15 mouse cellular contexts compared by ENCODE assay signal in genomic region chr17:83179569-83179968, GRCm38 (mm10). TPM values are rescaled to one million over a fixed set of nuclear protein-coding genes. Genes with fewer than 3 reads are reported as not detected.
DNase-seq lines count a peak whose midpoint lies in the region; ATAC-seq and TF ChIP-seq lines count a peak whose summit lies in the region.
"Had no signal": no experiment of that assay in that cellular context is flagged by ENCODE, and none has a peak within 500 bp of the region (broad histone marks: within the 10 kb centered on the region; RNA-seq: fewer than 3 reads in every experiment).

No protein-coding gene starts in this region.

- no peak for DNase-seq in heart, embryonic 10.5 days (ENCODE audit: low spot score)
- DNase-seq in heart, postnatal 25 days (ENCODE audit: low spot score) = no peak
- DNase-seq in lung, embryonic 14.5 days = peak; percentile 23
- DNase-seq in lung, postnatal 4 days = no peak
- no peak for DNase-seq in cerebellum, adult 9-10 months
- DNase-seq: cerebellum, adult 18-20 months; gastrocnemius, postnatal 25 days; thymus, postnatal 14 days had no signal

- no peak for ATAC-seq in lung, embryonic 14.5 days (ENCODE audit: insufficient read depth)
- ATAC-seq in embryonic facial prominence, embryonic 12.5 days (ENCODE audit: insufficient number of reproducible peaks, insufficient read depth, low FRiP score, low TSS enrichment) = no peak
- ATAC-seq in midbrain, embryonic 16.5 days = peak; percentile 69
- ATAC-seq: forebrain, embryonic 16.5 days had no signal

- H3K4me3 ChIP-seq in heart, embryonic 10.5 days = no peak overlapping the region
- no peak overlapping the region for H3K4me3 ChIP-seq in lung, embryonic 14.5 days (ENCODE audit: low read depth, low read length)
- no peak overlapping the region for H3K4me3 ChIP-seq in embryonic facial prominence, embryonic 12.5 days
- no peak overlapping the region for H3K4me3 ChIP-seq in midbrain, embryonic 16.5 days (ENCODE audit: low read depth, low read length)
- H3K4me3 ChIP-seq: erythroblast, embryonic 14.5 days; hindbrain, embryonic 15.5 days had no signal

- intact Hi-C loops in heart, postnatal 25 days (cut with DNase I) = no loop called here

- H3K4me2 ChIP-seq in lung, embryonic 14.5 days = no peak overlapping the region
- no peak overlapping the region for H3K4me2 ChIP-seq in embryonic facial prominence, embryonic 12.5 days (replicated peaks)
- no peak overlapping the region for H3K4me2 ChIP-seq in midbrain, embryonic 16.5 days (ENCODE audit: low read length)
- H3K4me2 ChIP-seq: hindbrain, embryonic 15.5 days had no signal

- H3K4me1 ChIP-seq in heart, embryonic 10.5 days = peaks cover 25% of the 10 kb centered on the region
- H3K4me1 ChIP-seq in lung, embryonic 14.5 days (ENCODE audit: insufficient read depth) = peaks cover 10% of the 10 kb centered on the region; the same call in 1 of the 2 replicates
- peaks cover 28% of the 10 kb centered on the region for H3K4me1 ChIP-seq in embryonic facial prominence, embryonic 12.5 days
- H3K4me1 ChIP-seq in midbrain, embryonic 16.5 days (ENCODE audit: control insufficient read depth, insufficient read depth, low read length) = no peaks in the 10 kb centered on the region

- 66% methylated on average over 4 of the region's 4 CpGs for WGBS in heart, embryonic 10.5 days
- WGBS in lung, embryonic 14.5 days = 50% methylated on average over 4 of the region's 4 CpGs
- WGBS in embryonic facial prominence, embryonic 12.5 days = 40% methylated on average over 4 of the region's 4 CpGs
- WGBS in midbrain, embryonic 16.5 days = 53% methylated on average over 4 of the region's 4 CpGs

- no peaks in the 10 kb centered on the region for H3K9me3 ChIP-seq in heart, embryonic 10.5 days
- no peaks in the 10 kb centered on the region for H3K9me3 ChIP-seq in lung, embryonic 14.5 days (ENCODE audit: low read depth, low read length)
- no peaks in the 10 kb centered on the region for H3K9me3 ChIP-seq in embryonic facial prominence, embryonic 12.5 days
- no peaks in the 10 kb centered on the region; the same call in 1 of the 2 replicates for H3K9me3 ChIP-seq in midbrain, embryonic 16.5 days (replicated peaks; ENCODE audit: control insufficient read depth, low read length, poor library complexity, severe bottlenecking)
- H3K9me3 ChIP-seq: hindbrain, embryonic 15.5 days had no signal

- no peak overlapping the region for H3K9ac ChIP-seq in lung, embryonic 14.5 days
- H3K9ac ChIP-seq in embryonic facial prominence, embryonic 12.5 days = no peak overlapping the region
- no peak overlapping the region for H3K9ac ChIP-seq in midbrain, embryonic 16.5 days (ENCODE audit: low read depth, low read length)
- H3K9ac ChIP-seq: hindbrain, embryonic 15.5 days; liver, embryonic 14.5 days had no signal

- TF ChIP-seq CTCF in lung, embryonic 14.5 days (IDR thresholded peaks at IDR 0.05; ENCODE audit: low read depth) = no peak

- 0 out of 2 replicates have a peak overlapping the region, but pooled peaks have one; percentile 12 for H3K27ac ChIP-seq in heart, embryonic 10.5 days
- H3K27ac ChIP-seq in lung, embryonic 14.5 days (ENCODE audit: low read depth) = no peak overlapping the region
- peak overlapping the region; percentile 64 for H3K27ac ChIP-seq in embryonic facial prominence, embryonic 12.5 days
- H3K27ac ChIP-seq in midbrain, embryonic 16.5 days (ENCODE audit: low read length) = no peak overlapping the region
- H3K27ac ChIP-seq: hindbrain, embryonic 15.5 days; liver, embryonic 14.5 days had no signal

- no peaks in the 10 kb centered on the region for H3K36me3 ChIP-seq in heart, embryonic 10.5 days
- H3K36me3 ChIP-seq in lung, embryonic 14.5 days (ENCODE audit: insufficient read depth) = no peaks in the 10 kb centered on the region
- no peaks in the 10 kb centered on the region for H3K36me3 ChIP-seq in embryonic facial prominence, embryonic 12.5 days
- H3K36me3 ChIP-seq in midbrain, embryonic 16.5 days (ENCODE audit: control insufficient read depth, insufficient read depth, low read length) = no peaks in the 10 kb centered on the region
- H3K36me3 ChIP-seq: G1E; hindbrain, embryonic 15.5 days had no signal

- peaks cover 5% of the 10 kb centered on the region for H3K27me3 ChIP-seq in heart, embryonic 10.5 days (ENCODE audit: insufficient read depth, poor library complexity, severe bottlenecking)
- no peaks in the 10 kb centered on the region for H3K27me3 ChIP-seq in lung, embryonic 14.5 days (ENCODE audit: insufficient read depth, low read length)
- H3K27me3 ChIP-seq in embryonic facial prominence, embryonic 12.5 days = no peaks in the 10 kb centered on the region
- no peaks in the 10 kb centered on the region for H3K27me3 ChIP-seq in midbrain, embryonic 16.5 days (ENCODE audit: control insufficient read depth, insufficient read depth, low read depth, low read length)
- H3K27me3 ChIP-seq: hindbrain, embryonic 15.5 days had no signal

RNA-seq across cellular contexts. Expression of gene Pkdcc, which starts 35.5 kb away (rescaled TPM):
- 13.8 and 27.4 TPM in 2 replicates for polyA plus RNA-seq in heart, embryonic 10.5 days (2016; fragmentation: Nextera tagmentation; extraction: Ambion mirVana)
- 10 to 100 TPM; 48.6 to 48.7 TPM for total RNA-seq in heart, postnatal 25 days (2021)
- 21.1 and 25.3 TPM in 2 replicates for polyA plus RNA-seq in lung, embryonic 14.5 days (2014; fragmentation: Nextera tagmentation; extraction: Ambion mirVana)
- 27.3 and 32.6 TPM in 2 replicates for polyA plus RNA-seq in embryonic facial prominence, embryonic 12.5 days (2016; fragmentation: Nextera tagmentation; extraction: Ambion mirVana)
- polyA plus RNA-seq in midbrain, embryonic 16.5 days (2015; fragmentation: Nextera tagmentation; extraction: Ambion mirVana) = 3.9 and 4.3 TPM in 2 replicates
- total RNA-seq: G1E had no signal
- polyA plus RNA-seq: G1E had no signal

Comparison
In these comparisons a context has a peak if more than half of its experiments do, and no peak if none do; other contexts are left out.
1. H3K27ac ChIP-seq: peak in heart, embryonic 10.5 days (single experiment) and embryonic facial prominence, embryonic 12.5 days (single experiment); none in lung, embryonic 14.5 days (single experiment) and midbrain, embryonic 16.5 days (single experiment).